Comparison of ENCODE assay signal across 37 mouse cellular contexts in the genomic region with DNA sequence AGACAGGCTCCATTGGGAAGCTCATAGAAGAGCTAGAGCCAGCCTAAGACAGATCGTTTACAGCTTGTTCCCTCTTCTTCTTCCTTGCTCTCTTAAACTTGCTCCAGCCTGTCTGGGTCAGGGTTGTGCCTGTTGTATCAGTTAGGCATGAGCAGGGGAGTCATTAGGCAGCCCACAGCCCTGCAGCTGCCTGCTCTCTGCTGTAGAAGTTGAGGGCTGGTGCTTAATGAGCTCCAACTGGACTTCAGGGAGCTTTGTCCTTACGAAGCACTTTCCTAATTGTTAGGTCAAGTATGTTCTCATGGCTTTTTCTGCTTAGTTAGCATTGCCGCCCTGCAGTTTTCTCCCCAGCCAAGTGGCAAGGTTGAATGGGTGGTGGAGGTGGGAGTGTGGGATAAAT. TPM values are rescaled to one million over a fixed set of nuclear protein-coding genes. Genes with fewer than 3 reads are reported as not detected.
DNase-seq lines count a peak whose midpoint lies in the region; ATAC-seq lines count a peak whose summit lies in the region.
"Had no signal": no experiment of that assay in that cellular context is flagged by ENCODE, and none has a peak within 500 bp of the region (broad histone marks: within the 10 kb centered on the region; RNA-seq: fewer than 3 reads in every experiment).

No protein-coding gene starts in this region.

- 55% methylated on average over 3 of the region's 3 CpGs for WGBS in embryonic facial prominence, embryonic 11.5 days
- 55% methylated on average over 3 of the region's 3 CpGs for WGBS in embryonic facial prominence, embryonic 10.5 days
- WGBS in hindbrain, embryonic 16.5 days: 61% methylated on average over 3 of the region's 3 CpGs
- 79% methylated on average over 3 of the region's 3 CpGs for WGBS in hindbrain, embryonic 13.5 days
- 54% methylated on average over 3 of the region's 3 CpGs for WGBS in midbrain, embryonic 13.5 days
- WGBS in midbrain, embryonic 14.5 days: 82% methylated on average over 3 of the region's 3 CpGs

- H3K36me3 ChIP-seq in embryonic facial prominence, embryonic 11.5 days (replicated peaks; ENCODE audit: control insufficient read depth, insufficient read depth, low read depth, low read length): no peaks in the 10 kb centered on the region
- H3K36me3 ChIP-seq in embryonic facial prominence, embryonic 10.5 days (replicated peaks): no peaks in the 10 kb centered on the region
- no peaks in the 10 kb centered on the region for H3K36me3 ChIP-seq in hindbrain, embryonic 16.5 days (ENCODE audit: control insufficient read depth, insufficient read depth, low read length)
- H3K36me3 ChIP-seq in hindbrain, embryonic 13.5 days: peaks cover 35% of the 10 kb centered on the region
- no peaks in the 10 kb centered on the region for H3K36me3 ChIP-seq in midbrain, embryonic 13.5 days
- H3K36me3 ChIP-seq in midbrain, embryonic 14.5 days (ENCODE audit: control insufficient read depth, insufficient read depth, low read length): no peaks in the 10 kb centered on the region
- H3K36me3 ChIP-seq: embryonic facial prominence, embryonic 13.5 days; heart, embryonic 10.5 days; heart, embryonic 15.5 days; limb, embryonic 15.5 days; liver, embryonic 13.5 days; midbrain, embryonic 12.5 days had no signal

- ATAC-seq in embryonic facial prominence, embryonic 11.5 days (replicated peaks; ENCODE audit: insufficient number of reproducible peaks, low FRiP score, low TSS enrichment, low read depth): peak; percentile 70; the same call in 1 of the 2 replicates
- peak; percentile 41; the same call in 1 of the 2 replicates for ATAC-seq in hindbrain, embryonic 16.5 days
- no peak; the same call in 1 of the 2 replicates for ATAC-seq in hindbrain, embryonic 13.5 days (ENCODE audit: low FRiP score)
- ATAC-seq in midbrain, embryonic 13.5 days: 0 out of 2 replicates have a peak, but pooled peaks have one; percentile 34
- no peak for ATAC-seq in midbrain, embryonic 14.5 days (ENCODE audit: low FRiP score, low TSS enrichment)
- ATAC-seq: activated CD4-positive, CD25-positive, alpha-beta regulatory T cell, adult 4 months; forebrain, embryonic 16.5 days; intestine, postnatal 0 days; lung, postnatal 0 days had no signal

- intact Hi-C loops in heart, postnatal 36 days (cut with DNase I): no loop called here

- DNase-seq in embryonic facial prominence, embryonic 11.5 days (ENCODE audit: low spot score): no peak
- no peak for DNase-seq in embryonic facial prominence, embryonic 10.5 days (ENCODE audit: low spot score)
- no peak for DNase-seq in midbrain, embryonic 14.5 days
- DNase-seq in retina, postnatal 1 day: peak; percentile 85
- no peak for DNase-seq in heart, postnatal 36 days
- DNase-seq: adrenal gland, adult 2 months; cerebellum, adult 8-10 months; cerebellum, postnatal 25 days; gastrocnemius, postnatal 10 days; heart, postnatal 4 days; kidney, postnatal 10 days; liver, embryonic 13.5 days; lung, adult 18-20 months; lung, postnatal 4 days; right cerebral cortex, adult 18-20 months; spleen, adult 18-20 months; thymus, adult 18-20 months; thymus, postnatal 25 days had no signal

- H3K4me3 ChIP-seq in embryonic facial prominence, embryonic 11.5 days (ENCODE audit: low read depth, low read length): no peak overlapping the region
- no peak overlapping the region for H3K4me3 ChIP-seq in embryonic facial prominence, embryonic 10.5 days
- H3K4me3 ChIP-seq in hindbrain, embryonic 16.5 days (ENCODE audit: low read length): no peak overlapping the region
- no peak overlapping the region for H3K4me3 ChIP-seq in hindbrain, embryonic 13.5 days
- no peak overlapping the region for H3K4me3 ChIP-seq in midbrain, embryonic 13.5 days (replicated peaks)
- no peak overlapping the region for H3K4me3 ChIP-seq in midbrain, embryonic 14.5 days (replicated peaks; ENCODE audit: low read depth, low read length)
- H3K4me3 ChIP-seq: embryonic facial prominence, embryonic 13.5 days; erythroblast, embryonic 14.5 days; heart, embryonic 10.5 days; heart, embryonic 15.5 days; left cerebral cortex, adult 2 months; limb, embryonic 15.5 days; liver, embryonic 13.5 days; megakaryocyte, embryonic 14.5 days; midbrain, embryonic 12.5 days had no signal

- no peak overlapping the region for H3K9ac ChIP-seq in embryonic facial prominence, embryonic 11.5 days (replicated peaks; ENCODE audit: low read length)
- no peak overlapping the region for H3K9ac ChIP-seq in hindbrain, embryonic 16.5 days (ENCODE audit: low read depth, low read length)
- no peak overlapping the region for H3K9ac ChIP-seq in hindbrain, embryonic 13.5 days
- no peak overlapping the region for H3K9ac ChIP-seq in midbrain, embryonic 13.5 days (replicated peaks)
- no peak overlapping the region for H3K9ac ChIP-seq in midbrain, embryonic 14.5 days (replicated peaks; ENCODE audit: low read length)
- H3K9ac ChIP-seq: embryonic facial prominence, embryonic 13.5 days; heart, embryonic 15.5 days; limb, embryonic 15.5 days; liver, embryonic 13.5 days; midbrain, embryonic 12.5 days had no signal

- no peaks in the 10 kb centered on the region for H3K4me1 ChIP-seq in embryonic facial prominence, embryonic 11.5 days (ENCODE audit: control insufficient read depth, insufficient read depth, low read length)
- H3K4me1 ChIP-seq in embryonic facial prominence, embryonic 10.5 days: 0 out of 2 replicates have a peak, but pooled peaks cover 2% of the 10 kb centered on the region
- no peaks in the 10 kb centered on the region for H3K4me1 ChIP-seq in hindbrain, embryonic 16.5 days (ENCODE audit: control insufficient read depth, insufficient read depth, low read depth, low read length)
- H3K4me1 ChIP-seq in hindbrain, embryonic 13.5 days (replicated peaks): no peaks in the 10 kb centered on the region
- H3K4me1 ChIP-seq in midbrain, embryonic 13.5 days (replicated peaks): peaks cover 4% of the 10 kb centered on the region; the same call in 1 of the 2 replicates
- no peaks in the 10 kb centered on the region for H3K4me1 ChIP-seq in midbrain, embryonic 14.5 days (ENCODE audit: control insufficient read depth, insufficient read depth, low read length)
- H3K4me1 ChIP-seq: embryonic facial prominence, embryonic 13.5 days; heart, embryonic 10.5 days; heart, embryonic 15.5 days; limb, embryonic 15.5 days; liver, embryonic 13.5 days; megakaryocyte, embryonic 14.5 days had no signal

- H3K4me2 ChIP-seq in embryonic facial prominence, embryonic 11.5 days (ENCODE audit: low read depth, low read length): no peak overlapping the region
- no peak overlapping the region for H3K4me2 ChIP-seq in hindbrain, embryonic 16.5 days (ENCODE audit: low read length)
- H3K4me2 ChIP-seq in hindbrain, embryonic 13.5 days: no peak overlapping the region
- H3K4me2 ChIP-seq in midbrain, embryonic 13.5 days (replicated peaks): no peak overlapping the region
- H3K4me2 ChIP-seq in midbrain, embryonic 14.5 days (ENCODE audit: low read length): no peak overlapping the region
- H3K4me2 ChIP-seq: embryonic facial prominence, embryonic 13.5 days; heart, embryonic 15.5 days; limb, embryonic 15.5 days; liver, embryonic 13.5 days; midbrain, embryonic 12.5 days had no signal

- H3K27ac ChIP-seq in embryonic facial prominence, embryonic 11.5 days (replicated peaks; ENCODE audit: low read depth, low read length): no peak overlapping the region
- no peak overlapping the region for H3K27ac ChIP-seq in embryonic facial prominence, embryonic 10.5 days (replicated peaks)
- H3K27ac ChIP-seq in hindbrain, embryonic 16.5 days (ENCODE audit: low read depth, low read length): no peak overlapping the region
- H3K27ac ChIP-seq in hindbrain, embryonic 13.5 days: no peak overlapping the region
- no peak overlapping the region for H3K27ac ChIP-seq in midbrain, embryonic 13.5 days
- no peak overlapping the region for H3K27ac ChIP-seq in midbrain, embryonic 14.5 days (replicated peaks; ENCODE audit: low read depth, low read length)
- H3K27ac ChIP-seq: embryonic facial prominence, embryonic 13.5 days; heart, embryonic 10.5 days; heart, embryonic 15.5 days; left cerebral cortex, adult 2 months; limb, embryonic 15.5 days; liver, embryonic 13.5 days; midbrain, embryonic 12.5 days had no signal

- no peaks in the 10 kb centered on the region for H3K27me3 ChIP-seq in embryonic facial prominence, embryonic 11.5 days (ENCODE audit: control insufficient read depth, insufficient read depth, low read length)
- H3K27me3 ChIP-seq in embryonic facial prominence, embryonic 10.5 days (replicated peaks; ENCODE audit: low read depth, poor library complexity, severe bottlenecking): no peaks in the 10 kb centered on the region
- H3K27me3 ChIP-seq in hindbrain, embryonic 16.5 days (replicated peaks; ENCODE audit: control insufficient read depth, insufficient read depth, low read length): no peaks in the 10 kb centered on the region
- H3K27me3 ChIP-seq in hindbrain, embryonic 13.5 days: no peaks in the 10 kb centered on the region
- H3K27me3 ChIP-seq in midbrain, embryonic 13.5 days: no peaks in the 10 kb centered on the region
- H3K27me3 ChIP-seq in midbrain, embryonic 14.5 days (ENCODE audit: control insufficient read depth, insufficient read depth, low read length): no peaks in the 10 kb centered on the region
- H3K27me3 ChIP-seq: embryonic facial prominence, embryonic 13.5 days; heart, embryonic 15.5 days; limb, embryonic 15.5 days; liver, embryonic 13.5 days; megakaryocyte, embryonic 14.5 days had no signal

- H3K9me3 ChIP-seq in embryonic facial prominence, embryonic 11.5 days (replicated peaks; ENCODE audit: control insufficient read depth, low read length): no peaks in the 10 kb centered on the region
- no peaks in the 10 kb centered on the region for H3K9me3 ChIP-seq in embryonic facial prominence, embryonic 10.5 days
- no peaks in the 10 kb centered on the region for H3K9me3 ChIP-seq in hindbrain, embryonic 16.5 days (ENCODE audit: control insufficient read depth, low read length)
- H3K9me3 ChIP-seq in hindbrain, embryonic 13.5 days: no peaks in the 10 kb centered on the region
- no peaks in the 10 kb centered on the region for H3K9me3 ChIP-seq in midbrain, embryonic 13.5 days
- no peaks in the 10 kb centered on the region for H3K9me3 ChIP-seq in midbrain, embryonic 14.5 days (ENCODE audit: control insufficient read depth, low read length)
- H3K9me3 ChIP-seq: embryonic facial prominence, embryonic 13.5 days; heart, embryonic 10.5 days; heart, embryonic 15.5 days; limb, embryonic 15.5 days; liver, embryonic 13.5 days; megakaryocyte, embryonic 14.5 days; midbrain, embryonic 12.5 days had no signal

RNA-seq across cellular contexts. Expression of a gene that starts 32.1 kb away (rescaled TPM):
- polyA plus RNA-seq in embryonic facial prominence, embryonic 11.5 days (2014; fragmentation: Nextera tagmentation; extraction: Ambion mirVana): 0.06 and 0.15 TPM in 2 replicates
- 0.04 and 0.09 TPM in 2 replicates for polyA plus RNA-seq in embryonic facial prominence, embryonic 10.5 days (2016; fragmentation: Nextera tagmentation; extraction: Ambion mirVana)
- 13.3 and 15.7 TPM in 2 replicates for polyA plus RNA-seq in hindbrain, embryonic 16.5 days (2015; fragmentation: Nextera tagmentation; extraction: Ambion mirVana)
- polyA plus RNA-seq in hindbrain, embryonic 13.5 days (2015; fragmentation: Nextera tagmentation; extraction: Ambion mirVana): 12.5 and 13.0 TPM in 2 replicates
- 0.30 and 0.32 TPM in 2 replicates for polyA plus RNA-seq in midbrain, embryonic 13.5 days (2015; fragmentation: Nextera tagmentation; extraction: Ambion mirVana)
- polyA plus RNA-seq in midbrain, embryonic 14.5 days (2014; fragmentation: Nextera tagmentation; extraction: Ambion mirVana): 0.34 and 0.46 TPM in 2 replicates
- not detected for total RNA-seq in heart, postnatal 36 days (2021)
- total RNA-seq: CH12.LX; gastrocnemius, postnatal 10 days; heart, postnatal 4 days; monocyte, adult 5-6 weeks had no signal
- polyA plus RNA-seq: activated CD4-positive, CD25-positive, alpha-beta regulatory T cell, adult 4 months; C2C12; erythroblast, embryonic 14.5 days; forebrain, embryonic 16.5 days; heart, embryonic 10.5 days; heart, embryonic 15.5 days; intestine, postnatal 0 days; liver, embryonic 13.5 days; lung, postnatal 0 days; stomach, embryonic 16.5 days had no signal

RNA-seq across cellular contexts. Expression of a gene that starts 32.6 kb away (rescaled TPM):
- 1.5 and 1.8 TPM in 2 replicates for polyA plus RNA-seq in embryonic facial prominence, embryonic 11.5 days (2014; fragmentation: Nextera tagmentation; extraction: Ambion mirVana)
- polyA plus RNA-seq in embryonic facial prominence, embryonic 10.5 days (2016; fragmentation: Nextera tagmentation; extraction: Ambion mirVana): 0.39 and 0.76 TPM in 2 replicates
- polyA plus RNA-seq in hindbrain, embryonic 16.5 days (2015; fragmentation: Nextera tagmentation; extraction: Ambion mirVana): 36.0 and 38.2 TPM in 2 replicates
- polyA plus RNA-seq in hindbrain, embryonic 13.5 days (2015; fragmentation: Nextera tagmentation; extraction: Ambion mirVana): 15.7 and 16.4 TPM in 2 replicates
- polyA plus RNA-seq in midbrain, embryonic 13.5 days (2015; fragmentation: Nextera tagmentation; extraction: Ambion mirVana): 7.1 and 7.9 TPM in 2 replicates
- 21.3 and 21.6 TPM in 2 replicates for polyA plus RNA-seq in midbrain, embryonic 14.5 days (2014; fragmentation: Nextera tagmentation; extraction: Ambion mirVana)
- not detected for total RNA-seq in heart, postnatal 36 days (2021)
- total RNA-seq: CH12.LX; monocyte, adult 5-6 weeks had no signal
- polyA plus RNA-seq: C2C12; erythroblast, embryonic 14.5 days had no signal

Comparison
In these comparisons a context has a peak if more than half of its experiments do, and no peak if none do; other contexts are left out.
1. ATAC-seq: peak in embryonic facial prominence, embryonic 11.5 days (single experiment), hindbrain, embryonic 16.5 days (single experiment) and midbrain, embryonic 13.5 days (single experiment); none in hindbrain, embryonic 13.5 days (single experiment) and midbrain, embryonic 14.5 days (single experiment).